Mouse (Mus musculus) olfactory bulb, adult 2 months (tissue): Measurements from ENCODE around the gene Ctcfl. TPM values are rescaled to one million over a fixed set of nuclear protein-coding genes. Genes with fewer than 3 reads are reported as not detected.

Source experiments
- H3K27ac ChIP-seq: fragments of 200-500 bp; 2 replicates; pipeline ENCODE4 v1.5.1; 2012; ENCODE audit warnings: low read depth, low read length; ENCODE audit not compliant: insufficient read depth
- H3K4me1 ChIP-seq: fragments of 200-500 bp; 2 replicates; pipeline ENCODE4 v1.6.1; 2012; ENCODE audit warnings: low read length; ENCODE audit not compliant: control insufficient read depth, insufficient read depth
- H3K4me3 ChIP-seq: fragments of 200-500 bp; 2 replicates; pipeline ENCODE4 v1.5.1; 2012; ENCODE audit warnings: mild to moderate bottlenecking, low read depth, low read length, moderate library complexity; ENCODE audit not compliant: insufficient read depth
- CTCF ChIP-seq: fragments of 200-500 bp; IDR thresholded peaks from 2 replicates; pipeline ENCODE4 v1.5.1; 2012; ENCODE audit warnings: low read depth, mild to moderate bottlenecking, low read length, moderate library complexity; ENCODE audit not compliant: insufficient read depth
- POLR2A ChIP-seq: fragments of 200-500 bp; IDR thresholded peaks from 2 replicates; pipeline ENCODE4 v1.6.1; 2012; ENCODE audit warnings: mild to moderate bottlenecking, low read depth, low read length, moderate library complexity; ENCODE audit not compliant: insufficient read depth
- WGBS: fragments of 180-500 bp; shearing (Covaris S2); methylation state at CpG from one replicate; pipeline ENCODE4 v1.1.7; 2018; 5-methylcytosine and 5-hydroxymethylcytosine counted together
- polyA plus RNA-seq: library from polyadenylated mRNA; stranded (reverse); fragments of >200 nt; gene quantifications from 2 replicates; pipeline ENCODE4 v1.2.4, GENCODE M21; 2012; ENCODE audit warnings: low replicate concordance; ENCODE audit not compliant: missing spikeins, insufficient read depth, insufficient read length

The Ctcfl gene
- polyA plus RNA-seq, 1 experiment, result not detected

GRCm38 (mm10) chr2:173056882-173057315 lies 62.4 kb downstream of the Ctcfl start:
- WGBS, result 72% methylated on average over 11 of the region's 11 CpGs
- Histone ChIP-seq H3K27ac (no peak overlapping the region), H3K4me1 (0 out of 2 replicates have a peak, but pooled peaks cover 4% of the 10 kb centered on the region), H3K4me3 (no peak overlapping the region)
- no peak for TF ChIP-seq CTCF
- no peak for TF ChIP-seq POLR2A

GRCm38 (mm10) chr2:173056303-173056881 lies 62.9 kb downstream of the Ctcfl start:
- H3K4me3 ChIP-seq, result no peak overlapping the region
- 0 out of 2 replicates have a peak, but pooled peaks cover 4% of the 10 kb centered on the region for H3K4me1 ChIP-seq
- H3K27ac ChIP-seq, result no peak overlapping the region
- 83% methylated on average over 10 of the region's 10 CpGs for WGBS
- TF ChIP-seq POLR2A, result no peak
- TF ChIP-seq CTCF, result no peak

- 92% methylated on average over 6 of the region's 6 CpGs for WGBS
- no peak overlapping the region for H3K4me3 ChIP-seq
- TF ChIP-seq POLR2A (no peak), CTCF (no peak)
- no peak overlapping the region for H3K27ac ChIP-seq
- 0 out of 2 replicates have a peak, but pooled peaks cover 4% of the 10 kb centered on the region for H3K4me1 ChIP-seq
These were observed 65.5 kb downstream of the Ctcfl start for GRCm38 (mm10) chr2:173053846-173054245.

- Histone ChIP-seq H3K4me1 (0 out of 2 replicates have a peak, but pooled peaks cover 6% of the 10 kb centered on the region), H3K4me3 (no peak overlapping the region), H3K27ac (no peak overlapping the region)
- 94% methylated on average over 8 of the region's 8 CpGs for WGBS
- no peak for TF ChIP-seq CTCF
- no peak for TF ChIP-seq POLR2A
These were observed 66.4 kb downstream of the Ctcfl start for GRCm38 (mm10) chr2:173052881-173053280.

- Histone ChIP-seq H3K4me3 (no peak overlapping the region), H3K4me1 (0 out of 2 replicates have a peak, but pooled peaks cover 3% of the 10 kb centered on the region)
- 67% methylated on average over 8 of the region's 8 CpGs for WGBS
These were observed 68.5 kb downstream of the Ctcfl start for GRCm38 (mm10) chr2:173050604-173051382.

GRCm38 (mm10) chr2:173049817-173050216 lies 69.5 kb downstream of the Ctcfl start:
- TF ChIP-seq POLR2A (no peak), CTCF (no peak)
- H3K27ac ChIP-seq, result no peak overlapping the region
- no peak overlapping the region for H3K4me3 ChIP-seq
- H3K4me1 ChIP-seq, result 0 out of 2 replicates have a peak, but pooled peaks cover 3% of the 10 kb centered on the region
- WGBS, result 75% methylated on average over 6 of the region's 6 CpGs

More at GRCm38 (mm10) chr2:173050604-173051382, 68.5 kb downstream of the Ctcfl start:
- no peak for TF ChIP-seq POLR2A
- no peak for TF ChIP-seq CTCF
- no peak overlapping the region for H3K27ac ChIP-seq

GRCm38 (mm10) chr2:173049231-173049630 lies 70.1 kb downstream of the Ctcfl start:
- Histone ChIP-seq H3K4me1 (0 out of 2 replicates have a peak, but pooled peaks cover 3% of the 10 kb centered on the region), H3K27ac (no peak overlapping the region), H3K4me3 (no peak overlapping the region)
- WGBS, result 89% methylated on average over 3 of the region's 3 CpGs
- TF ChIP-seq CTCF, result no peak
- no peak for TF ChIP-seq POLR2A

GRCm38 (mm10) chr2:173048041-173048745 lies 71.1 kb downstream of the Ctcfl start:
- Histone ChIP-seq H3K4me3 (no peak overlapping the region), H3K4me1 (0 out of 2 replicates have a peak, but pooled peaks cover 3% of the 10 kb centered on the region), H3K27ac (no peak overlapping the region)
- WGBS, result 72% methylated on average over 17 of the region's 17 CpGs
- TF ChIP-seq CTCF, result no peak
- no peak for TF ChIP-seq POLR2A

GRCm38 (mm10) chr2:173047471-173047870 lies 71.9 kb downstream of the Ctcfl start:
- TF ChIP-seq CTCF (no peak), POLR2A (no peak)
- H3K27ac ChIP-seq, result no peak overlapping the region
- 79% methylated on average over 5 of the region's 5 CpGs for WGBS
- no peak overlapping the region for H3K4me3 ChIP-seq
- H3K4me1 ChIP-seq, result 0 out of 2 replicates have a peak, but pooled peaks cover 3% of the 10 kb centered on the region
